In the genomic region with DNA sequence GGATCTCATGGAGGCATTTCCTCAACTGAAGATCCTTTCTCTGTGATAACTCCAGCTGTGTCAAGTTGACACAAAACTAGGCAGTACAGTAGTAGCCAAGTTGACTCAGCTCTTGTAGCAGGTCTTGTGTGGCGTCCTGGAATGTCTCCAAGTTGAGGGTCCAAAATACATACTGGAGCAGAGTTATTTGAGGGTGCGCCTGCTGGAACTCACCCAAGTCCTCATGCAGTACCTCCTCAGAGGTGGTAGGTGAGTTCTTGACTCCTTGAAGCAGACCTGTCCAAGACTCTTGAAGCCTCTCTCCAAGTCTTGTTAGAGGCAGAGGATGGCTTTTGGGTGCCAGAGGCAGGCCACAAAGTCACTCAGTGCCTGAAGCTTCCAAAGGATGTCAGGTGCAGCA, we compare ENCODE assay signal across 24 mouse cellular contexts. TPM values are rescaled to one million over a fixed set of nuclear protein-coding genes. Genes with fewer than 3 reads are reported as not detected.
DNase-seq lines count a peak whose midpoint lies in the region; ATAC-seq and TF ChIP-seq lines count a peak whose summit lies in the region.
"Had no signal": no experiment of that assay in that cellular context is flagged by ENCODE, and none has a peak within 500 bp of the region (broad histone marks: within the 10 kb centered on the region; RNA-seq: fewer than 3 reads in every experiment).

No protein-coding gene starts in this region.

- DNase-seq in kidney, adult 2 months: peak; percentile 37
- no peak for DNase-seq in kidney, adult 11 months
- peak; percentile 39 for DNase-seq in A20 (ENCODE audit: low read depth, low spot score)
- DNase-seq in lung, adult 2 months: peak; percentile 7
- DNase-seq in lung, postnatal 14 days: peak; percentile 44
- no peak for DNase-seq in testis, postnatal 14 days (ENCODE audit: low spot score)
- no peak for DNase-seq in spleen, adult 12 weeks (ENCODE audit: low spot score)
- DNase-seq: adrenal gland, postnatal 36 days; cerebellum, adult 11 months; cerebellum, adult 9-11 months; gastrocnemius, postnatal 25 days; heart, adult 18-20 months; heart, postnatal 14 days; layer of hippocampus, adult 9-11 months; right cerebral cortex, adult 18-20 months; thymus, adult 2 months had no signal

- no peak overlapping the region for H3K27ac ChIP-seq in kidney, adult 2 months (ENCODE audit: insufficient read depth, low read depth, low read length)
- H3K27ac ChIP-seq in heart, embryonic 12.5 days (ENCODE audit: poor library complexity, severe bottlenecking): no peak overlapping the region
- H3K27ac ChIP-seq: embryonic facial prominence, embryonic 10.5 days; heart, embryonic 13.5 days; hindbrain, postnatal 0 days; kidney, postnatal 0 days; liver, embryonic 14.5 days had no signal

- no peaks in the 10 kb centered on the region for H3K36me3 ChIP-seq in kidney, adult 2 months (ENCODE audit: control insufficient read depth, insufficient read depth, low read length)
- no peaks in the 10 kb centered on the region for H3K36me3 ChIP-seq in heart, embryonic 12.5 days
- H3K36me3 ChIP-seq: embryonic facial prominence, embryonic 10.5 days; heart, embryonic 13.5 days had no signal

- 84% methylated on average over 2 of the region's 2 CpGs for WGBS in kidney, adult 2 months
- WGBS in lung, adult 2 months: 57% methylated on average over 2 of the region's 2 CpGs
- WGBS in heart, embryonic 12.5 days: 91% methylated on average over 2 of the region's 2 CpGs

- H3K27me3 ChIP-seq in kidney, adult 2 months (replicated peaks; ENCODE audit: control insufficient read depth, insufficient read depth, low read length): no peaks in the 10 kb centered on the region
- H3K27me3 ChIP-seq in heart, embryonic 12.5 days (replicated peaks): no peaks in the 10 kb centered on the region
- H3K27me3 ChIP-seq: heart, embryonic 13.5 days had no signal

- TF ChIP-seq CTCF in kidney, adult 2 months (conservative IDR thresholded peaks at IDR 0.05; ENCODE audit: insufficient read depth, insufficient read length, low read depth, low read length): no peak
- TF ChIP-seq CTCF in lung, adult 2 months (IDR thresholded peaks at IDR 0.05; ENCODE audit: insufficient read depth, low read length): no peak

- H3K9me3 ChIP-seq in heart, embryonic 12.5 days (replicated peaks): no peaks in the 10 kb centered on the region
- H3K9me3 ChIP-seq: embryonic facial prominence, embryonic 10.5 days; heart, embryonic 13.5 days had no signal

- no peaks in the 10 kb centered on the region for H3K4me1 ChIP-seq in kidney, adult 2 months (ENCODE audit: control insufficient read depth, insufficient read depth, low read length)
- no peaks in the 10 kb centered on the region for H3K4me1 ChIP-seq in lung, adult 2 months (ENCODE audit: control insufficient read depth, insufficient read depth, low read length)
- H3K4me1 ChIP-seq in heart, embryonic 12.5 days (replicated peaks): no peaks in the 10 kb centered on the region
- H3K4me1 ChIP-seq: embryonic facial prominence, embryonic 10.5 days; heart, embryonic 13.5 days had no signal

- H3K4me2 ChIP-seq in heart, embryonic 12.5 days: no peak overlapping the region
- H3K4me2 ChIP-seq: heart, embryonic 13.5 days; midbrain, embryonic 11.5 days had no signal

- H3K9ac ChIP-seq in heart, embryonic 12.5 days: no peak overlapping the region
- H3K9ac ChIP-seq: heart, embryonic 13.5 days; liver, embryonic 14.5 days had no signal

- no peak for ATAC-seq in heart, embryonic 12.5 days (ENCODE audit: insufficient number of reproducible peaks, low FRiP score)
- ATAC-seq: forebrain, embryonic 16.5 days; hindbrain, postnatal 0 days had no signal

- no peak overlapping the region for H3K4me3 ChIP-seq in kidney, adult 2 months (ENCODE audit: insufficient read depth, low read depth, low read length)
- no peak overlapping the region for H3K4me3 ChIP-seq in lung, adult 2 months (replicated peaks; ENCODE audit: extremely low read depth, low read depth, low read length)
- H3K4me3 ChIP-seq in heart, embryonic 12.5 days: no peak overlapping the region
- H3K4me3 ChIP-seq: embryonic facial prominence, embryonic 10.5 days; heart, embryonic 13.5 days had no signal

- no peak for TF ChIP-seq POLR2A in kidney, adult 2 months (IDR thresholded peaks at IDR 0.05; ENCODE audit: low read depth, low read length)
- TF ChIP-seq POLR2A in lung, adult 2 months (IDR thresholded peaks at IDR 0.05; ENCODE audit: borderline replicate concordance, extremely low read depth, low read depth, low read length): no peak

RNA-seq across cellular contexts. Expression of a gene that starts 48.2 kb away (rescaled TPM):
- 14.1 and 17.5 TPM in 2 replicates for polyA plus RNA-seq in kidney, adult 2 months (2012; rRNA removed)
- 11.7 and 12.4 TPM in 2 replicates for polyA plus RNA-seq in lung, adult 2 months (2012; rRNA removed)
- polyA plus RNA-seq in heart, embryonic 12.5 days (2016; fragmentation: Nextera tagmentation; extraction: Ambion mirVana): 17.4 and 19.4 TPM in 2 replicates

Comparison
In these comparisons a context has a peak if more than half of its experiments do, and no peak if none do; other contexts are left out.
1. DNase-seq: peak in kidney, adult 2 months (single experiment), A20 (single experiment), lung, adult 2 months (single experiment) and lung, postnatal 14 days (single experiment); none in kidney, adult 11 months (single experiment), testis, postnatal 14 days (single experiment) and spleen, adult 12 weeks (single experiment).